Mouse (Mus musculus): ENCODE results near the gene Rec8. TPM values are rescaled to one million over a fixed set of nuclear protein-coding genes. Genes with fewer than 3 reads are reported as not detected.

Rec8 gene
- polyA plus RNA-seq, 1 experiment from 2014 or later, result 4.2 TPM

- no peak overlapping the region for H3K27ac ChIP-seq (replicated peaks; ENCODE audit: low read depth, low read length)
- ATAC-seq (replicated peaks; ENCODE audit: insufficient number of reproducible peaks, low FRiP score, low TSS enrichment, low read depth) (no peak), DNase-seq (ENCODE audit: low spot score) (no peak)
- H3K4me1 ChIP-seq (ENCODE audit: control insufficient read depth, insufficient read depth, low read length), result no peaks in the 10 kb centered on the region
- no peaks in the 10 kb centered on the region for H3K36me3 ChIP-seq (replicated peaks; ENCODE audit: control insufficient read depth, insufficient read depth, low read depth, low read length)
- 79% methylated on average over 7 of the region's 7 CpGs for WGBS
- H3K4me3 ChIP-seq (ENCODE audit: low read depth, low read length), result no peak overlapping the region
- no peak overlapping the region for H3K4me2 ChIP-seq (ENCODE audit: low read depth, low read length)
- no peaks in the 10 kb centered on the region for H3K9me3 ChIP-seq (replicated peaks; ENCODE audit: control insufficient read depth, low read length)
- H3K9ac ChIP-seq (replicated peaks; ENCODE audit: low read length), result no peak overlapping the region
- no peaks in the 10 kb centered on the region for H3K27me3 ChIP-seq (ENCODE audit: control insufficient read depth, insufficient read depth, low read length)
Observed at GRCm38 (mm10) chr14:55614565-55615178, 3.2 kb upstream of the Rec8 start.

- H3K4me2 ChIP-seq (ENCODE audit: low read depth, low read length), result no peak overlapping the region
- no peaks in the 10 kb centered on the region for H3K27me3 ChIP-seq (ENCODE audit: control insufficient read depth, insufficient read depth, low read length)
- H3K9ac ChIP-seq (replicated peaks; ENCODE audit: low read length), result no peak overlapping the region
- DNase-seq (ENCODE audit: low spot score) (no peak), ATAC-seq (replicated peaks; ENCODE audit: insufficient number of reproducible peaks, low FRiP score, low TSS enrichment, low read depth) (no peak)
- no peaks in the 10 kb centered on the region for H3K36me3 ChIP-seq (replicated peaks; ENCODE audit: control insufficient read depth, insufficient read depth, low read depth, low read length)
- 22% methylated on average over 2 of the region's 2 CpGs for WGBS
- H3K27ac ChIP-seq (replicated peaks; ENCODE audit: low read depth, low read length), result no peak overlapping the region
- no peaks in the 10 kb centered on the region for H3K4me1 ChIP-seq (ENCODE audit: control insufficient read depth, insufficient read depth, low read length)
- no peaks in the 10 kb centered on the region for H3K9me3 ChIP-seq (replicated peaks; ENCODE audit: control insufficient read depth, low read length)
- no peak overlapping the region for H3K4me3 ChIP-seq (ENCODE audit: low read depth, low read length)
Observed at GRCm38 (mm10) chr14:55615876-55616275, 2.0 kb upstream of the Rec8 start.

- ATAC-seq (replicated peaks; ENCODE audit: insufficient number of reproducible peaks, low FRiP score, low TSS enrichment, low read depth) (no peak), DNase-seq (ENCODE audit: low spot score) (no peak)
- Histone ChIP-seq H3K27me3 (ENCODE audit: control insufficient read depth, insufficient read depth, low read length) (no peaks in the 10 kb centered on the region), H3K27ac (replicated peaks; ENCODE audit: low read depth, low read length) (no peak overlapping the region), H3K36me3 (replicated peaks; ENCODE audit: control insufficient read depth, insufficient read depth, low read depth, low read length) (no peaks in the 10 kb centered on the region), H3K4me2 (ENCODE audit: low read depth, low read length) (no peak overlapping the region), H3K9ac (replicated peaks; ENCODE audit: low read length) (no peak overlapping the region), H3K4me1 (ENCODE audit: control insufficient read depth, insufficient read depth, low read length) (no peaks in the 10 kb centered on the region), H3K9me3 (replicated peaks; ENCODE audit: control insufficient read depth, low read length) (no peaks in the 10 kb centered on the region), H3K4me3 (ENCODE audit: low read depth, low read length) (no peak overlapping the region)
- WGBS, result 82% methylated on average over 2 of the region's 2 CpGs
Observed at GRCm38 (mm10) chr14:55616844-55617243, 993 bp upstream of the Rec8 start.

GRCm38 (mm10) chr14:55618486-55619195, 804 bp downstream of the Rec8 start:
- Histone ChIP-seq H3K36me3 (replicated peaks; ENCODE audit: control insufficient read depth, insufficient read depth, low read depth, low read length) (no peaks in the 10 kb centered on the region), H3K9ac (replicated peaks; ENCODE audit: low read length) (0 out of 2 replicates have a peak overlapping the region, but pooled peaks have one; percentile 22), H3K4me1 (ENCODE audit: control insufficient read depth, insufficient read depth, low read length) (no peaks in the 10 kb centered on the region), H3K27ac (replicated peaks; ENCODE audit: low read depth, low read length) (no peak overlapping the region), H3K4me2 (ENCODE audit: low read depth, low read length) (peak overlapping the region; percentile 23), H3K4me3 (ENCODE audit: low read depth, low read length) (peak overlapping the region; percentile 19), H3K9me3 (replicated peaks; ENCODE audit: control insufficient read depth, low read length) (no peaks in the 10 kb centered on the region), H3K27me3 (ENCODE audit: control insufficient read depth, insufficient read depth, low read length) (no peaks in the 10 kb centered on the region)
- WGBS, result 47% methylated on average over 22 of the region's 22 CpGs
- DNase-seq (ENCODE audit: low spot score) (no peak), ATAC-seq (replicated peaks; ENCODE audit: insufficient number of reproducible peaks, low FRiP score, low TSS enrichment, low read depth) (no peak)

- H3K4me3 ChIP-seq (ENCODE audit: low read depth, low read length), result no peak overlapping the region
- H3K27me3 ChIP-seq (ENCODE audit: control insufficient read depth, insufficient read depth, low read length), result no peaks in the 10 kb centered on the region
- no peak overlapping the region for H3K4me2 ChIP-seq (ENCODE audit: low read depth, low read length)
- no peak overlapping the region for H3K27ac ChIP-seq (replicated peaks; ENCODE audit: low read depth, low read length)
- no peak for DNase-seq (ENCODE audit: low spot score)
- ATAC-seq (replicated peaks; ENCODE audit: insufficient number of reproducible peaks, low FRiP score, low TSS enrichment, low read depth), result no peak
- H3K9ac ChIP-seq (replicated peaks; ENCODE audit: low read length), result no peak overlapping the region
- peaks cover 14% of the 10 kb centered on the region for H3K36me3 ChIP-seq (replicated peaks; ENCODE audit: control insufficient read depth, insufficient read depth, low read depth, low read length)
- no peaks in the 10 kb centered on the region for H3K9me3 ChIP-seq (replicated peaks; ENCODE audit: control insufficient read depth, low read length)
- WGBS, result 93% methylated on average over 27 of the region's 27 CpGs
- no peaks in the 10 kb centered on the region for H3K4me1 ChIP-seq (ENCODE audit: control insufficient read depth, insufficient read depth, low read length)
Observed at GRCm38 (mm10) chr14:55628077-55628827, 10.4 kb downstream of the Rec8 start.

GRCm38 (mm10) chr14:55629312-55629711, 11.5 kb downstream of the Rec8 start:
- H3K9me3 ChIP-seq (replicated peaks; ENCODE audit: control insufficient read depth, low read length), result no peaks in the 10 kb centered on the region
- no peaks in the 10 kb centered on the region for H3K4me1 ChIP-seq (ENCODE audit: control insufficient read depth, insufficient read depth, low read length)
- H3K36me3 ChIP-seq (replicated peaks; ENCODE audit: control insufficient read depth, insufficient read depth, low read depth, low read length), result peaks cover 14% of the 10 kb centered on the region
- no peaks in the 10 kb centered on the region for H3K27me3 ChIP-seq (ENCODE audit: control insufficient read depth, insufficient read depth, low read length)
- H3K4me3 ChIP-seq (ENCODE audit: low read depth, low read length), result no peak overlapping the region
- H3K4me2 ChIP-seq (ENCODE audit: low read depth, low read length), result no peak overlapping the region
- DNase-seq (ENCODE audit: low spot score), result peak; percentile 40
- ATAC-seq (replicated peaks; ENCODE audit: insufficient number of reproducible peaks, low FRiP score, low TSS enrichment, low read depth), result no peak
- H3K9ac ChIP-seq (replicated peaks; ENCODE audit: low read length), result no peak overlapping the region
- no peak overlapping the region for H3K27ac ChIP-seq (replicated peaks; ENCODE audit: low read depth, low read length)
- WGBS, result 57% methylated on average over 5 of the region's 5 CpGs

GRCm38 (mm10) chr14:55634874-55635522, 17.2 kb downstream of the Rec8 start:
- H3K9ac ChIP-seq (replicated peaks; ENCODE audit: low read length), result peak overlapping the region; percentile 78
- WGBS, result 3% methylated on average over 23 of the region's 23 CpGs
- no peaks in the 10 kb centered on the region for H3K9me3 ChIP-seq (replicated peaks; ENCODE audit: control insufficient read depth, low read length)
- peak overlapping the region; percentile 90 for H3K4me2 ChIP-seq (ENCODE audit: low read depth, low read length)
- H3K27me3 ChIP-seq (ENCODE audit: control insufficient read depth, insufficient read depth, low read length), result no peaks in the 10 kb centered on the region
- ATAC-seq (replicated peaks; ENCODE audit: insufficient number of reproducible peaks, low FRiP score, low TSS enrichment, low read depth) (peak; percentile 71), DNase-seq (ENCODE audit: low spot score) (no peak)
- H3K36me3 ChIP-seq (replicated peaks; ENCODE audit: control insufficient read depth, insufficient read depth, low read depth, low read length), result peaks cover 18% of the 10 kb centered on the region
- no peaks in the 10 kb centered on the region for H3K4me1 ChIP-seq (ENCODE audit: control insufficient read depth, insufficient read depth, low read length)
- peak overlapping the region; percentile 70 for H3K4me3 ChIP-seq (ENCODE audit: low read depth, low read length)
- peak overlapping the region; percentile 52; the same call in 1 of the 2 replicates for H3K27ac ChIP-seq (replicated peaks; ENCODE audit: low read depth, low read length)
